Comparison of ENCODE assay signal across 8 mouse cellular contexts in the genomic region with DNA sequence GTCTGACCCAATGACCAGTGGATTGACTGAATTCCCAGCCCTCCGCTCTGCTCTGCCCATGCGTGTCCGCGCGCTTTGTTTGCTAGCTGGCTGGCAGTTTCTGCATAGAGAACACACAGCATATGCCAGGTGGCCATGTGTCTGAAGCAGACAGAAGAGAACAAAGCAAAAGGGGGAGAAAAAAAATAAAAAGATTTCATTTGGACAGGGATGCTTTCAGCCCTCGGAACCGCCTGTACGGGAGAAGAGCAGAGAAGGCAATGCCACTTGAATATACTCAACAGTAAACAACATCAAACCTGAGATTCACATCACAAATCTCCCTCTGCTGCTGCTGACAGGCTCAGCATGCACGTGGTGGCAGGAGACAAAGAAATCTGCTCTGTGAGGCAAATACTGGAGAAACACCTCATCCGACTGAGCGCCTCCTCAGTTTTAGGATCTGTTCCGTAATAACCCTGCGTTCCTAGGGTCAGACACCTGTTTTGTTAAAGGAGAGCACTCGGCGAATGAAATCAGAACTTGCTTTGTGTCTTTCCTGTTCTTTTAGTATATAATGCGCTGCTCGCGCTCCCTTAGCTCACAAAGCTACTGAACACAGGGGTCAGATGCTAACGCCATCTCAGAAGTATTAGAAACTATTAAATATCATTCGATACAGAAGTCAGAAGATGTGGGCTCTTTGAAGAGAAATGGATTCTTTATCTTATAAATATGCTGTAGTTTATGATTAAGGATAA.
A peak's percentile ranks its signal among the peaks of the same experiment; 100 is the strongest.
DNase-seq lines count a peak whose midpoint lies in the region; TF ChIP-seq lines count a peak whose summit lies in the region.

No protein-coding gene starts in this region.

- no peak overlapping the region for H3K27ac ChIP-seq in kidney, adult 2 months (ENCODE audit: insufficient read depth, low read depth, low read length)

- no peak for TF ChIP-seq CTCF in kidney, adult 2 months (conservative IDR thresholded peaks at IDR 0.05; ENCODE audit: insufficient read depth, insufficient read length, low read depth, low read length)

- DNase-seq in kidney, adult 2 months = peak; percentile 6
- DNase-seq in kidney, adult 8-10 months = no peak
- DNase-seq in frontal cortex, postnatal 36 days (ENCODE audit: low spot score in 2 of 2) = peak; percentile 54 to 59
- peak; percentile 22 to 41 for DNase-seq in left cerebral cortex, postnatal 10 days (ENCODE audit: extremely low spot score in 1 of 2, low spot score in 2 of 2)
- peak; percentile 79 for DNase-seq in retina, embryonic 14.5 days (ENCODE audit: low spot score)
- no peak for DNase-seq in thymus, postnatal 36 days
- no peak for DNase-seq in gastrocnemius, adult 18-20 months (ENCODE audit: low spot score)
- DNase-seq in urinary bladder, adult 18-20 months (ENCODE audit: low spot score in 2 of 2) = no peak

- intact Hi-C loops in left cerebral cortex, postnatal 10 days (cut with DNase I) = loop anchor here (5.0 kb wide), 1 partner anchor 551 kb away; no protein-coding TSS in a partner anchor

- TF ChIP-seq POLR2A in kidney, adult 2 months (IDR thresholded peaks at IDR 0.05; ENCODE audit: low read depth, low read length) = no peak

- no peaks in the 10 kb centered on the region for H3K27me3 ChIP-seq in kidney, adult 2 months (replicated peaks; ENCODE audit: control insufficient read depth, insufficient read depth, low read length)

- no peaks in the 10 kb centered on the region for H3K36me3 ChIP-seq in kidney, adult 2 months (ENCODE audit: control insufficient read depth, insufficient read depth, low read length)

- no peaks in the 10 kb centered on the region for H3K4me1 ChIP-seq in kidney, adult 2 months (ENCODE audit: control insufficient read depth, insufficient read depth, low read length)

- 59% methylated on average over 20 of the region's 20 CpGs for WGBS in kidney, adult 2 months

- H3K4me3 ChIP-seq in kidney, adult 2 months (ENCODE audit: insufficient read depth, low read depth, low read length) = no peak overlapping the region

Comparison
In these comparisons a context has a peak if more than half of its experiments do, and no peak if none do; other contexts are left out.
1. DNase-seq: peak in kidney, adult 2 months (single experiment), frontal cortex, postnatal 36 days (2 of 2), left cerebral cortex, postnatal 10 days (2 of 2) and retina, embryonic 14.5 days (single experiment); none in kidney, adult 8-10 months (0 of 2), thymus, postnatal 36 days (0 of 2), gastrocnemius, adult 18-20 months (single experiment) and urinary bladder, adult 18-20 months (0 of 2).